Mouse (Mus musculus) liver, adult 2 months (tissue): ENCODE data around the gene Med20. TPM values are rescaled to one million over a fixed set of nuclear protein-coding genes. Genes with fewer than 3 reads are reported as not detected.
A peak's percentile ranks its signal among the peaks of the same experiment; 100 is the strongest.

ENCODE experiments used
- DNase-seq: peaks from one replicate; pipeline ENCODE4 v3.0.0-alpha.2; 2011; ENCODE audit warnings: low read depth, low spot score; ENCODE audit errors: extremely low read depth
- H3K27ac ChIP-seq: fragments of 200-500 bp; replicated peaks from 2 replicates; pipeline ENCODE4 v1.5.1; 2012; ENCODE audit warnings: low read depth, mild to moderate bottlenecking, control low read depth, inconsistent platforms, low read length; ENCODE audit not compliant: insufficient read depth
- H3K27me3 ChIP-seq: fragments of 200-500 bp; 2 replicates; pipeline ENCODE4 v1.6.1; 2012; ENCODE audit warnings: mild to moderate bottlenecking, moderate library complexity, low read length, inconsistent platforms; ENCODE audit not compliant: control insufficient read depth, insufficient read depth
- H3K36me3 ChIP-seq: fragments of 200-500 bp; 2 replicates; pipeline ENCODE4 v1.6.1; 2012; ENCODE audit warnings: low read length, inconsistent platforms; ENCODE audit not compliant: control insufficient read depth, insufficient read depth
- H3K4me1 ChIP-seq: fragments of 200-500 bp; 2 replicates; pipeline ENCODE4 v1.6.1; 2011; ENCODE audit warnings: low read length; ENCODE audit not compliant: control insufficient read depth, insufficient read depth
- H3K4me3 ChIP-seq: fragments of 200-500 bp; 2 replicates; pipeline ENCODE4 v1.5.1; 2011; ENCODE audit warnings: low read depth, mild to moderate bottlenecking, control low read depth, low read length, moderate library complexity; ENCODE audit not compliant: insufficient read depth
- H3K79me2 ChIP-seq: fragments of 200-500 bp; 2 replicates; pipeline ENCODE4 v1.6.1; 2012; ENCODE audit warnings: inconsistent platforms, mild to moderate bottlenecking, low read length, moderate library complexity; ENCODE audit not compliant: control insufficient read depth, insufficient read depth
- H3K9ac ChIP-seq: fragments of 200-500 bp; 2 replicates; pipeline ENCODE4 v1.6.1; 2012; ENCODE audit warnings: low read depth, mild to moderate bottlenecking, control low read depth, inconsistent platforms, low read length
- CTCF ChIP-seq: fragments of 200-500 bp; IDR thresholded peaks from 2 replicates; pipeline ENCODE4 v1.5.1; 2011; ENCODE audit warnings: low read depth, low read length, control low read depth
- POLR2A ChIP-seq: fragments of 200-500 bp; IDR thresholded peaks from 2 replicates; pipeline ENCODE4 v1.6.1; 2011; ENCODE audit warnings: low read length, control low read depth; ENCODE audit not compliant: insufficient read depth; ENCODE audit errors: extremely low read depth
- WGBS: fragments of 180-500 bp; shearing (Covaris S2); methylation state at CpG from one replicate; pipeline ENCODE4 v1.1.7; 2018; 5-methylcytosine and 5-hydroxymethylcytosine counted together
- polyA plus RNA-seq: library from polyadenylated mRNA; depleted of rRNA; stranded (reverse); fragments of >200 nt; gene quantifications from 2 replicates; pipeline ENCODE4 v1.2.3, GENCODE M21; 2012
- total RNA-seq: library from RNA; depleted of rRNA; stranded (reverse); fragments of >200 nt; gene quantifications from 2 replicates; pipeline ENCODE4 v1.2.3, GENCODE M21; 2014

Med20 gene
- total and polyA plus RNA-seq, 2 experiments, result 15.0 to 19.4 TPM

DNA sequence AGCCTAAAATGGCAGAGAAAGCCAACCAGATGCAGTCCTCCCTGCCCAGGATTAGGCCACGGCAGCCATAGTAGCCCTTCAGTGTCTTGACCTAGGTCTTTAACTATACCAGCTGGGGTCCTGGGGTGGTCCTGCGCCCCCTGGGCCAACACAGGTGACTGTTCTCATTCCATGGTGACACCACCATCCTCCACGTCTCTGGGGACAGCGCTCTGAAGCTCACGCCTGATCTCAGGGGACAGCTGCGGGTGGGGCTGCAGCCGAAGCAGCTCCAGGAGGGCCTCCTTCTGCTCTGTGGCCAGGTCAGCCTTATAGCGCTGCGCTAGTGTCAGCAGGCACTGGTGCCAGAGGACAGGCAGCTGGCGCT is 10.0 kb upstream of the Med20 start:
- peaks cover 3% of the 10 kb centered on the region for H3K4me1 ChIP-seq

GRCm38 (mm10) chr17:47602289-47602688 is 9.1 kb upstream of the Med20 start:
- no peak overlapping the region for H3K4me3 ChIP-seq
- no peak overlapping the region for H3K9ac ChIP-seq
- no peak for TF ChIP-seq CTCF
- TF ChIP-seq POLR2A, result no peak
- peaks cover 12% of the 10 kb centered on the region; the same call in 1 of the 2 replicates for H3K36me3 ChIP-seq
- 95% methylated on average over 11 of the region's 11 CpGs for WGBS
- no peak for DNase-seq
- no peak overlapping the region for H3K27ac ChIP-seq
- H3K79me2 ChIP-seq, result no peaks in the 10 kb centered on the region
- peaks cover 3% of the 10 kb centered on the region for H3K4me1 ChIP-seq
- H3K27me3 ChIP-seq, result no peaks in the 10 kb centered on the region

More for the DNA sequence above, 10.0 kb upstream of the Med20 start:
- Histone ChIP-seq H3K9ac (no peak overlapping the region), H3K79me2 (no peaks in the 10 kb centered on the region), H3K27me3 (no peaks in the 10 kb centered on the region), H3K36me3 (peaks cover 12% of the 10 kb centered on the region; the same call in 1 of the 2 replicates), H3K4me3 (no peak overlapping the region), H3K27ac (no peak overlapping the region)
- WGBS, result 96% methylated on average over 10 of the region's 10 CpGs
- no peak for DNase-seq
- TF ChIP-seq CTCF (no peak), POLR2A (no peak)

- DNase-seq, result no peak
- WGBS, result 71% methylated on average over 5 of the region's 5 CpGs
- Histone ChIP-seq H3K27me3 (no peaks in the 10 kb centered on the region), H3K27ac (no peak overlapping the region), H3K9ac (no peak overlapping the region), H3K4me3 (no peak overlapping the region), H3K79me2 (peaks cover 3% of the 10 kb centered on the region; the same call in 1 of the 2 replicates), H3K4me1 (peaks cover 3% of the 10 kb centered on the region; the same call in 1 of the 2 replicates), H3K36me3 (peaks cover 14% of the 10 kb centered on the region; the same call in 1 of the 2 replicates)
- peak; percentile 29 for TF ChIP-seq CTCF
- TF ChIP-seq POLR2A, result no peak
These were observed 5.2 kb upstream of the Med20 start for GRCm38 (mm10) chr17:47606220-47606619.

GRCm38 (mm10) chr17:47609182-47609581 is 2.2 kb upstream of the Med20 start:
- H3K4me3 ChIP-seq, result no peak overlapping the region
- WGBS, result 80% methylated on average over 4 of the region's 4 CpGs
- TF ChIP-seq POLR2A, result no peak
- TF ChIP-seq CTCF, result no peak
- no peak overlapping the region for H3K9ac ChIP-seq
- H3K4me1 ChIP-seq, result peaks cover 11% of the 10 kb centered on the region
- H3K27me3 ChIP-seq, result no peaks in the 10 kb centered on the region
- no peak overlapping the region for H3K27ac ChIP-seq
- peaks cover 6% of the 10 kb centered on the region; the same call in 1 of the 2 replicates for H3K36me3 ChIP-seq
- no peak for DNase-seq
- peaks cover 26% of the 10 kb centered on the region for H3K79me2 ChIP-seq

DNA sequence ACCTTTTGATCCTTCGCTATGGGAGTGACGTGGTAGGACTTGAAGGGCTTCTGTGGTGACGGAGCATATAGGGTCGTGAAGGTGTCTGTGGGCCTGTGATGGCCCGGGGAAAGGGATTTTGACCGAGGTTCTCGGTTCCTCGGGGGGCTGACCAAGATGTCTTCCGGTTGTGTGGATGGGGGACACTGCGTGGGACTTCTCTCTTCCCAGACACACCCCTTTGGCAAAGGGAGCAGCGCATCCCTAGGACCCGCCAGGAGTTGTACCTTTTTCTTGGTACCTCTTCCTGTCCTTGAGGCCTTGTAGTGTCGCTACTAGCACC is 240 bp downstream of the Med20 start:
- Histone ChIP-seq H3K4me1 (peaks cover 11% of the 10 kb centered on the region), H3K79me2 (peaks cover 43% of the 10 kb centered on the region), H3K36me3 (peaks cover 7% of the 10 kb centered on the region), H3K27me3 (no peaks in the 10 kb centered on the region), H3K27ac (peak overlapping the region; percentile 60), H3K9ac (peak overlapping the region; percentile 85), H3K4me3 (peak overlapping the region; percentile 66)
- WGBS, result under 1% methylated on average over 13 of the region's 13 CpGs
- peak; percentile 14 for DNase-seq
- no peak for TF ChIP-seq CTCF

DNA sequence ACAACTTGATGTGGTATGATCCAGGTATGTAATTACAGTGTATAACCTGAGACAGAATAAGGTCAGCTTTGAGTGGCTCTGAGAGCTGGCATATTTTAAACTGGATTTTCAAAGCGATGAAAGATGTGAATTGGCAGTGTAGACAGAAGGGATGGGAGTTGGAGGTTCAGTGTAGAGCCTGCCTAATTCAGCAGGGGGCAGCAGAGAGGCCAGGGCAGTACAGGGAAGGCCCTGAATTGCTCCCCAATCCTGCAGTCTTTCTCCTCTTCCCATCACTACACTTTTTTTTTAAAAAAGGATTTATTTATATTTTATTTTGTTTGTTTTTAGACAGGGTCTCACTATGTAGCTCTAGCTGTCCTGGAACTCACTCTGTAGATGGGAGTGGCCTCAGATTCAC is 2.6 kb downstream of the Med20 start:
- peak; percentile 39 for DNase-seq
- peaks cover 11% of the 10 kb centered on the region for H3K4me1 ChIP-seq
- TF ChIP-seq POLR2A (no peak), CTCF (peak; percentile 88)
- H3K36me3 ChIP-seq, result peaks cover 15% of the 10 kb centered on the region
- no peak overlapping the region for H3K9ac ChIP-seq
- no peak overlapping the region for H3K27ac ChIP-seq
- no peak overlapping the region for H3K4me3 ChIP-seq
- peaks cover 48% of the 10 kb centered on the region for H3K79me2 ChIP-seq
- 14% methylated on average over 1 of the region's 1 CpGs for WGBS
- no peaks in the 10 kb centered on the region for H3K27me3 ChIP-seq
